Mouse (Mus musculus) heart, adult 2 months (tissue): ENCODE measurements around the gene Gabra4. TPM values are rescaled to one million over a fixed set of nuclear protein-coding genes. Genes with fewer than 3 reads are reported as not detected.

Source experiments
- DNase-seq, 2 experiments: peaks; one replicate each; pipeline ENCODE4 v3.0.0; 2021
- H3K27ac ChIP-seq: fragments of 200-600 bp; 2 replicates; pipeline ENCODE4 v1.8.1; 2022
- H3K27me3 ChIP-seq: fragments of 200-500 bp; 2 replicates; pipeline ENCODE4 v1.6.1; 2012; ENCODE audit warnings: mild to moderate bottlenecking, low read length, inconsistent platforms, mixed read lengths; ENCODE audit not compliant: control insufficient read depth, insufficient read depth
- H3K36me3 ChIP-seq: fragments of 200-500 bp; 2 replicates; pipeline ENCODE4 v1.6.1; 2012; ENCODE audit warnings: low read length, inconsistent platforms; ENCODE audit not compliant: control insufficient read depth, insufficient read depth
- H3K4me1 ChIP-seq: fragments of 200-500 bp; 2 replicates; pipeline ENCODE4 v1.6.1; 2011; ENCODE audit warnings: low read length; ENCODE audit not compliant: control insufficient read depth, insufficient read depth
- H3K4me3 ChIP-seq: fragments of 200-600 bp; 2 replicates; pipeline ENCODE4 v1.8.1; 2022
- H3K79me2 ChIP-seq: fragments of 200-500 bp; replicated peaks from 2 replicates; pipeline ENCODE4 v1.6.1; 2012; ENCODE audit warnings: mild to moderate bottlenecking, inconsistent platforms, low read length, moderate library complexity, mixed read lengths; ENCODE audit not compliant: control insufficient read depth, insufficient read depth
- H3K9ac ChIP-seq: fragments of 200-500 bp; 2 replicates; pipeline ENCODE4 v1.6.1; 2012; ENCODE audit warnings: low read depth, mild to moderate bottlenecking, control low read depth, inconsistent platforms, low read length, mixed read lengths
- CTCF ChIP-seq: fragments of 200-600 bp; IDR thresholded peaks from 2 replicates; pipeline ENCODE4 v1.8.1; 2022; ENCODE audit warnings: antibody characterized with exemption, mild to moderate bottlenecking, moderate library complexity
- EP300 ChIP-seq: fragments of 200-500 bp; IDR thresholded peaks from 2 replicates; pipeline ENCODE4 v1.6.1; 2011; ENCODE audit warnings: low read depth, low read length, control low read depth; ENCODE audit not compliant: insufficient read depth
- POLR2A ChIP-seq: fragments of 200-500 bp; IDR thresholded peaks from 2 replicates; pipeline ENCODE4 v1.6.1; 2011; ENCODE audit warnings: mild to moderate bottlenecking, low read depth, low read length, control low read depth; ENCODE audit not compliant: insufficient read depth
- WGBS: fragments of 180-500 bp; shearing (Covaris S2); methylation state at CpG from one replicate; pipeline ENCODE4 v1.1.7; 2018; 5-methylcytosine and 5-hydroxymethylcytosine counted together
- intact Hi-C: fragments of 180-260 bp; cut with DNase I; formaldehyde crosslinking; loops from one replicate; pipeline ENCODE4 v1.15.1; 2025
- polyA plus RNA-seq: library from polyadenylated mRNA; depleted of rRNA; stranded (reverse); fragments of >200 nt; gene quantifications from 2 replicates; pipeline ENCODE4 v1.2.3, GENCODE M21; 2012
- total RNA-seq, 2 experiments: library from RNA; stranded (reverse); gene quantifications; 2 replicates each; pipeline ENCODE4 v1.2.3; 2021

The Gabra4 gene
- total and polyA plus RNA-seq, 3 experiments: not detected

DNA sequence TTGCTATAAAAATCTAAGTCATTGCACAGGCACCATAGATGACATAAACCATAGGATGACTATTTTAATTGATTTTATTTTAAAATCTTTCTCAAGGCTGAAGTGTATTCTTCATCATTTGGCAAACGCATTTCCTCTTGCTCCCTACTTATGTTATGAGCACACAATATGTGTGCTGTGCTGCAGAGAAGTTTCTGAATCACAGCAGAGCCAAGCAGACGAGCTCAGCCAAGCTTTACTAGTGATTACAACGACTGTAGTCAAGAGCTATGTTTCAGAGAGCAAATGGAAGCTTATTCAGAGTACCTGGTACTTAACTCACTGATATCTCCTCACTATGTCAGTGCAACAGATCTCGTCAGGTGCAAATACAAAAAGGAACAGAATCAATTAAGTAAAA lies 41.4 kb downstream of the Gabra4 start:
- Histone ChIP-seq H3K79me2 (no peaks in the 10 kb centered on the region), H3K27me3 (no peaks in the 10 kb centered on the region), H3K27ac (no peak overlapping the region), H3K9ac (no peak overlapping the region), H3K36me3 (no peaks in the 10 kb centered on the region), H3K4me3 (no peak overlapping the region), H3K4me1 (no peaks in the 10 kb centered on the region)
- DNase-seq: no peak
- intact Hi-C loops: no loop called here
- no peak for TF ChIP-seq EP300
- TF ChIP-seq POLR2A: no peak
- TF ChIP-seq CTCF: no peak
- WGBS: 42% methylated on average over 4 of the region's 4 CpGs

DNA sequence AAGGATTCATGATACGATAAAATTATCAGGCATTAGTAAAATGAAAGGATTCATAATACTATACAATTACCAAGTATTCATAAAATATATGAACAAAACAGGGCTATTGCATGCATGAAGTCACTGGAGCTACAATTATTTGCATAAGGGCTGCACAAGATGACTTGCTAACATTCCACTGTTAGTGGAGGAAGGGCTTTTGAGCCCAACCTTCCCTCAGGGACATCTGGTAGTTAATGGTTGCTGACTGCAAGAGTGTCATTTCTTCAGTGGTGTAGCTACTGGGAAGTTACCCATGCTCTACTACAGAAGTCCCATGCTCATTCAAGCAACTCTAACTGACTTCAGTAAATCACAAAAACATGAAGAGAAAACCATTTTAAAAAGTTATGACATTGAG lies 43.8 kb downstream of the Gabra4 start:
- intact Hi-C loops: no loop called here
- 88% methylated on average over 1 of the region's 1 CpGs for WGBS

DNA sequence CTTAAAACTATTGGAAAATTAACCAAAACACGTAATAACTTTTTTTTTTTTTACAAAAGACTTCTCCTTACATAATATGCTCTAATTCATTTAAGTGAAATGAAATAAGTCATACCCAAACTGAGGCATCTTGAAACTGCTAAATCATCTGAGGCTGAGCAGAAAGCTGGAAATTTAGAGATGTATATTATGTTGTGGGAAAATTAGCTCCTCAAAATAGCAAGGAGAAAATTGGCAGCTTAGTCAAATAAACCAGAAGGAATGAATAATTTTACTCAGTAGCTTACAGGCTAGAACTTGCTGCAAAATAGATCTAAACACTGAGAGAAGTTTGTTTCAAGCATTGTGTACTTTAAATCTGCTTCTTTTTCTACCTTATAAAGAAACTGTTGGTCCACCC lies 49.4 kb downstream of the Gabra4 start:
- no peak overlapping the region for H3K9ac ChIP-seq
- intact Hi-C loops: no loop called here
- H3K27me3 ChIP-seq: no peaks in the 10 kb centered on the region
- WGBS: 81% methylated on average over 1 of the region's 1 CpGs
- no peak overlapping the region for H3K27ac ChIP-seq
- H3K4me1 ChIP-seq: no peaks in the 10 kb centered on the region
- no peak for TF ChIP-seq CTCF
- TF ChIP-seq POLR2A: no peak
- no peak for TF ChIP-seq EP300
- H3K4me3 ChIP-seq: no peak overlapping the region
- no peaks in the 10 kb centered on the region for H3K79me2 ChIP-seq
- no peak for DNase-seq
- H3K36me3 ChIP-seq: no peaks in the 10 kb centered on the region

More for the DNA sequence above, 43.8 kb downstream of the Gabra4 start:
- no peaks in the 10 kb centered on the region for H3K36me3 ChIP-seq
- DNase-seq: no peak
- H3K4me1 ChIP-seq: no peaks in the 10 kb centered on the region
- H3K9ac ChIP-seq: no peak overlapping the region
- no peaks in the 10 kb centered on the region for H3K79me2 ChIP-seq
- TF ChIP-seq EP300: no peak
- no peak for TF ChIP-seq POLR2A
- TF ChIP-seq CTCF: no peak
- no peak overlapping the region for H3K27ac ChIP-seq
- no peaks in the 10 kb centered on the region for H3K27me3 ChIP-seq
- H3K4me3 ChIP-seq: no peak overlapping the region

DNA sequence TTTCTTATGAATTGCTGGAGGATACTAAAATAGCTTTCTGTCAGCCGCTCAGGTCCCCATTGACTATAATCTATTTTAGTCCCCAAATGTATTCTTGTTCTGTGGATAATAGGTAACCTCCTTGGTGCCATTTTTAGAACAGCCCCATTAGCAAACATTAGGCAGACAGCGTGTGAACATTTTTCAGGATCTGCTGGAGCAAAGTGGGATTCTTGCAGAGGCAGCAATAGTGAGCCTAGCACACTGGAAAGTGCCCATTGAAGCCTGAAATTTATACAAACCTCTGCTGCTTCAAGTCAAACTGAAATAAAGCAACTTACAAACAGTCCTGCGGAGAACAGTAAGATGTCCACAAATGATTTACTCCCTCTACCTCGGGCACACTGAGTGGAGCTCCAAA lies 51.2 kb downstream of the Gabra4 start:
- no peak overlapping the region for H3K4me3 ChIP-seq
- H3K79me2 ChIP-seq: no peaks in the 10 kb centered on the region
- no peaks in the 10 kb centered on the region for H3K36me3 ChIP-seq
- H3K9ac ChIP-seq: no peak overlapping the region
- no peak for TF ChIP-seq EP300
- no peak for TF ChIP-seq POLR2A
- TF ChIP-seq CTCF: no peak
- H3K27me3 ChIP-seq: no peaks in the 10 kb centered on the region
- WGBS: 61% methylated on average over 4 of the region's 4 CpGs
- DNase-seq: no peak
- no peaks in the 10 kb centered on the region for H3K4me1 ChIP-seq
- H3K27ac ChIP-seq: no peak overlapping the region
- intact Hi-C loops: no loop called here

DNA sequence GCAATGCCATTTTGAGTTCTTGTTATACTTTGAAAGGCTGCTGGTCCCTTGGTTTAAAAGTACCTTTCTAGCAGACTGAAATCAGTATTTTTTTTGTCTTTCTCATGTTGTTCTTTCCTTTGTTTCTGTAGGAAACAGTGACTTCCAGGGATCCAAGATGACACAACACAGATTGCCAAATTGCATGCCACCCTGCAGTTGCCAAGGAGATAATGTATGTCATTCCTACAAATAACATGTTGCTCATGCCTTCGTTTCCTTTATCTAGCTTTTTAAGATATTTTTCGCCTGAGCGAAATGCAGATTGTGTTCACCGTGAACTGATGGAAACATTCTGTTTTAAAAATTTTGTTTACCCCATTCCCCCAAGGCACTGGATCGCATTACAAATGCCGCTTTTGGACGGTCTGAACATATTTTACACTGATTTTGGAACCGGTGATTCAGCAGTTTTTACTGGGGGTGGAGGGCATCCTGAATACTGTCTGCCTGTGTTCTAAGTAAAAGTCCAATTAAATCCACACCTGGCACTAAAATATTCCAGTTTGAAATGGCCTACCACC lies 53.9 kb downstream of the Gabra4 start:
- no peaks in the 10 kb centered on the region for H3K4me1 ChIP-seq
- H3K9ac ChIP-seq: no peak overlapping the region
- no peaks in the 10 kb centered on the region for H3K27me3 ChIP-seq
- H3K36me3 ChIP-seq: no peaks in the 10 kb centered on the region
- H3K27ac ChIP-seq: no peak overlapping the region
- no peaks in the 10 kb centered on the region for H3K79me2 ChIP-seq
- no peak for DNase-seq
- H3K4me3 ChIP-seq: no peak overlapping the region
- TF ChIP-seq POLR2A (no peak), CTCF (no peak), EP300 (no peak)
- WGBS: 28% methylated on average over 8 of the region's 8 CpGs
- intact Hi-C loops: no loop called here

DNA sequence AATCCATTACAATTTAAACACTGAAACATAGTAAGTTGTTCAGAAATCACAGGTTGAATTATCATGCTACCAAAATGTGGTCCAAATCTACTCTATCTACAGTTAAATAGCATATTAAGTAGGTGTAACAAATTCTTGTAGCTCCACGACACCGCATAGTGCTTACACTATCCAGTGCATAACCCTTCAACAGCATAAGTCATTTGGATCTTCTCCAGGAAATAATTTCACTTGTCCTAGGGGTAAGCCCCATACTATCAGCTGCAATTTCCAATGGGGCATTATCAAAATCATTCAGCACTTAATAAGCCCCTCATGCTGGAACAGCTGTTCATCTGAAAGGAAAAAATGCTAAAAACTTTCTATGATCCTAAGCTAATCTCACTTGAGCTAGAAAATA lies 62.8 kb downstream of the Gabra4 start:
- WGBS: 58% methylated on average over 2 of the region's 2 CpGs
- Histone ChIP-seq H3K36me3 (no peaks in the 10 kb centered on the region), H3K27me3 (no peaks in the 10 kb centered on the region), H3K27ac (no peak overlapping the region), H3K4me1 (no peaks in the 10 kb centered on the region), H3K4me3 (no peak overlapping the region), H3K9ac (no peak overlapping the region), H3K79me2 (no peaks in the 10 kb centered on the region)
- intact Hi-C loops: no loop called here
- TF ChIP-seq EP300: no peak
- TF ChIP-seq CTCF: no peak
- TF ChIP-seq POLR2A: no peak
- DNase-seq: no peak
